Mouse (Mus musculus): ENCODE measurements at regions not wholly inside any gene's neighbourhood (a gene's known extent, or its start where the extent isn't known, plus 50 kb on each side); places are given as distances from the start of the nearest gene placed in this dataset.

DNA sequence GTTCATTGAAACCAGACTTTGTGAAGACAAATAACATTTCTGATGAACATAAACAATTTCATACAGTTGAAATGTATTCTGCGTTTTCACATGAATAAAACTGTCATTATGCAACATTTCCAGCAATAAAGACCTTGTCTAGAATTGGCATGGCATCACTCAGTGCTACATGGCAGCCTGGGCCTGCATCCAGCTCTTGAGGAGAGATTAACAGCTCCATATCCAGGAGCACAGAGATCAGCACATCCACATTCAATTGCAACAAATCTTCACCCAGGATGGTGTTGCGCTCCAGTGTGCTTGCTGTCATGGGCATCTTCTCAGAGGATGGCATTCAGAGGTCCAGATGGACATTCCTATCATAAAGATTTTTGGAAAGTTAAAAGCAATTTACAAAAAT is 196.7 kb upstream of the Tmem161b start:
- DNase-seq, result no peak

DNA sequence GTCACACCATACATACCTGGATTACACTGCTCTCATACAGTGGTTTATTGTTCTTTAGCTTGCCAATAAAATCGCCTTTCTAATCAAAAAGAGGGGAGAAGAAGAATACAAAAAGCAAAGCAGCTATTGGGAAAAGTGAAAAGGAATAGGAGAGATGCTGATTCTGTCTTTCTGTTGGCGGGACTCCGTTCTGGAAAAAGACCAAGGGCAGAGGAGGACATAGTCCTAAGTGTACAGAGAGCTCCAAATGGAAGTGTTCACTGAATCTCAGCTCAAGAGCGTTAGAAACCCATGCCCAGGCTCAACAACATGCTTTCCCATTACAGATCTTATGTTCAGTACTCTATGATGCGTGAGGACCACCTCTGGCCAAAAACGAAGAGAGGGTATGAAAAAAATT is 174.4 kb upstream of the Tmem161b start:
- DNase-seq, result no peak

- no peak for DNase-seq
These were observed 169.9 kb upstream of the Tmem161b start for GRCm38 (mm10) chr13:84052221-84052620.

DNA sequence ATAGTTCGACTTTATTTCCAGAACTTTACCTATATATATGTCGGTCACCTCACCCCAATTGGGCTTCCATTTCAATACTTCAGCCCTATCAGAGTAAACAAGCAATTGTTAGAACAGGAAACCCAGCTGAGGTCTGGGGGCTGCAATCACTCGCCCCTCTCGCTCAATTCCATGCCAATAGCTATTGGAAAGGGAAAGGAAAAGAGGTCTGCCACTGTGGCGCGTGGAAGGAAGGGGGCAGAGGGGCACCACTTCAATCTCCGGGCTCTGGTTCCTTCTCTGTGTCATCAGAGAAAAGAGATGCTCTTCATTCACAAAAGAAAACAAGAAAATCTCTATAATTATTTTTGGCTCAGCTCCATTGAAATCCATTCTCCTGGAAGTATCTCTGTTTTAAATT is 167.1 kb upstream of the Tmem161b start:
- no peak for DNase-seq

DNA sequence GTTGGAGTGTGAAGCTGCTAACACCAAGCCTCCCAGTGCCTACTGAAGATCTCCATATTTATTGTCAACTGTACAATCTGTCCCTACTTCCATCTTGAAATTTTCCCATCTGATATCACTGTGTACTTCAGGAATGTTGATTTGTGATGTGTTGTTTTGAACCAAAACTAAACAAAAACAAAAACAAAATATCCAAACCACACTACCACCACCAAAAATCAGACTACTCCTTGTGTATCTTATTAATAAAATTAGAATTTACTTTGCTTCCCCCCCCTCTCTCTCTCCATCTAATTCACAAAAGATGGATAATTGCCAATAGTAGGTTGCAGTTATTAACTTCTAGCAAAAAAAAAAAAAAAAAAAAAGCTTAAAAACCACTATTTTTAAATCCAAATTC is 166.5 kb upstream of the Tmem161b start:
- no peak for DNase-seq

- no peak for DNase-seq
These were observed 165.6 kb upstream of the Tmem161b start for GRCm38 (mm10) chr13:84056451-84056850.

DNA sequence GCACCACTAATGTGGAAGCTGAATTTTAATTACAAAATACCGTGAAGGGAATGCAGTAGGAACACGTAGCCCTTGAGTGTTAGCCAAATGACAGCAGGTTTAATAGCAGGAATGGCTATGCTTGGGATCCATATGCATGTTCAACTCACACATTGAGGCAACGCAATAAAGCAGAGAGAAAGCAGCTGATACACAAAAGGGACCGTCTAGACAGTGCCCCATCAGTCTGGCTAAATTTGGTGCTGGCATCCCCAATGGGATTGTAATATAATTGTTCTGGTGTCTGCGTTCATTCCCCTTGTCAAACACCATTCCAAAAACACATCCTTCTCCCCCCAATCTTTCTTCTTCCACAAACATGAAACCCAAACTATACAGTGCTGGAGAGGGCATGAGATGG is 165.1 kb upstream of the Tmem161b start:
- DNase-seq, result no peak

GRCm38 (mm10) chr13:84057456-84057855 is 164.6 kb upstream of the Tmem161b start:
- no peak for DNase-seq

- DNase-seq, result no peak
These were observed 163.8 kb upstream of the Tmem161b start for GRCm38 (mm10) chr13:84058251-84058650.

DNA sequence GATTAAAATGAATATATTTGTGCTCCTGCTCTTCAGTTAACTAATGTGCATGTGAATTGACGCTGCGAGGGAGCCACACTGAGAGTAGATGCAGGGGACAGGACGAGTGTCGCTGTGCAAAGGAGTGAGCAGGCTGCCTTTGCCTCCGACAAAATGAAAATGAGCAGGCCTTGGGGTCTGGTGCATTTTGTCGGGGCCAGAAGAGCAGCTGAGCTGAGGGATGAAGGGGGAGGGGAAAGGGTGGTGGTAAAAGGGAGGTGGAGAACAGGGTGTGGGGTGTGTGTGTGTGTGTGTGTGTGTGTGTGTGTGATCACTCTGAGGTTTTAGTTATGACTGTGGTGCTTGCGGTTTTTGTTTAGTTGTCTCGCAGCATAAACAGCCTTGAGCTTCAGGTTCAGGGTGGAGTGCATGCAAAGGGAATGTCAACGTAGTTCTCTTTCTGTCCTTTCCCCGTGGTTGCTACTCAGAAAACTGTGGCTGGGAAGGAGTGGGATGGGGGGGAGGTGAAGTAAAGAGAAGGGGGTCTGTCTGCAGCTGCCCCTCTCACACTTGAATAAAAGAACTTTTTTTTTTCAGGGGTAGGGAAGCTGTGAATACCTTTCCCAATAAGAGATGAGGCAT is 163.0 kb upstream of the Tmem161b start:
- DNase-seq, result peak; percentile 5

- DNase-seq, result no peak
These were observed 162.2 kb upstream of the Tmem161b start for GRCm38 (mm10) chr13:84059661-84060452.

- DNase-seq, result no peak
These were observed 161.7 kb upstream of the Tmem161b start for GRCm38 (mm10) chr13:84060453-84060834.

DNA sequence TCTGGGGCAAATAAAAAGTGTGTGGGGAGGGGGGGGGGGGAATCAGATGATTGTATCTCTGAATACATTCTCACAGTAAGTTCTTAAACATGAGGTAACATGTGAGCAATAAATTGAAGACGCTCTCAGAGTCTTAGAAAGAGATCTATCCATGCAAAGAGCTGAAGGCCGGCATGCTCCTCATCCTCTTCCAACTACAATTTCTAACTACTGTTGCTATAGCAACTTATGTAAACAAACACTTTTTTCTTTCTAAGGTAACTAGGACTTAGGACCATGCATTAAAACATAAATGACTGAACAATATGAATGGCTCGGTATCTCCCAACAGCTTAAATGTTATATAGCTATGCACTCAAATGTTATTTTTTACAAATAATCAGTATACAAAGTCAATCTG is 161.2 kb upstream of the Tmem161b start:
- no peak for DNase-seq

DNA sequence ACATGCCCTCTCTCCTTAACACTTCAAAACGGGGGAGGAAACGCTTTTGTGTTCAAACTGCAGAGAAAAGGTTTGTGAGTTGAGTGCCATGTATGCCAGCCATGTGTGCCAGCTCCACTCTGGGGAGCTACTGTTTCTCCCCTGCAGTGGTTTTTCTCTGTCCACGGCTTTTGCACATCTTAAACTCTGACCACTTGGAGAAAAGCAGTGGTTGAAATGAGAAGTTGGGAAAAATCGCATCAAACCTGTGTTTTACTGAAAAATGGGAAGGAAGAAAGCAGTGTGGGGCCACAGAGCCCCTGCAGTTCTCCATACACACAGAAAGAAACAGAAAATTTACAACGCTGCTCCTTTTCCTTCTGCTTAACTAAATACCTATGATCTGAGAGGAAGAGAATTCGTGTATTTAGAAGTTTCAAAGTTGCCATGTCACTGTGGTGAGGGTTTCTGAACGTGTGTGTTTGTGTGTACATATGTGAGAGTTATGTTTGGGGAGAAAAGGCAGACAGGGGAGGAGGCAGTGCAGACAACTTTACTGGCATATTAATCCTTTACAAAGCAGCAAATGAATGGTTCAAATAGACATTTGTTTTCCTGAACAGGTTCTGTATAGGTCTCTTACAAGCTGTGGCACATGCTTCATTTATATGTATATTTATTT is 160.1 kb upstream of the Tmem161b start:
- DNase-seq, result no peak

DNA sequence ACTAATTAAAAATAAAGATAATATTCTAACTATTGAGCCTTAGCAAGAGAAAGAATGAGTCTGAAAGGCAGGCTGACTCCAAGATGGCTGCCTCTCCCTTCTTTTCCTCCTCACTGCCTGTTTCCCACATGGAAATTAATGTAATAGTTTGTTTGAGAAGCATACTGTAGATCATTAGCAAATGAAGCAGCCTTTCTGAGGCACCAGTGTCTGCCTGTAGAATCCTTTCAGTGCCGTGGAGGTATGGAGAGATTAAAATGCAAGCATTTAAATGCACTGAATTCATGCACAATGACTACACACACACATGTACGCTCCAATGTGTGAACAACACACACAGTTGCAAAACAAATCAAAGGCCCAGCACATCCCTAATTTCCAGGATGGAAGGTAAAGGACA is 159.5 kb upstream of the Tmem161b start:
- DNase-seq, result no peak

GRCm38 (mm10) chr13:84063406-84063805 is 158.7 kb upstream of the Tmem161b start:
- no peak for DNase-seq

GRCm38 (mm10) chr13:84064291-84064940 is 157.7 kb upstream of the Tmem161b start:
- peak; percentile 9 for DNase-seq

DNA sequence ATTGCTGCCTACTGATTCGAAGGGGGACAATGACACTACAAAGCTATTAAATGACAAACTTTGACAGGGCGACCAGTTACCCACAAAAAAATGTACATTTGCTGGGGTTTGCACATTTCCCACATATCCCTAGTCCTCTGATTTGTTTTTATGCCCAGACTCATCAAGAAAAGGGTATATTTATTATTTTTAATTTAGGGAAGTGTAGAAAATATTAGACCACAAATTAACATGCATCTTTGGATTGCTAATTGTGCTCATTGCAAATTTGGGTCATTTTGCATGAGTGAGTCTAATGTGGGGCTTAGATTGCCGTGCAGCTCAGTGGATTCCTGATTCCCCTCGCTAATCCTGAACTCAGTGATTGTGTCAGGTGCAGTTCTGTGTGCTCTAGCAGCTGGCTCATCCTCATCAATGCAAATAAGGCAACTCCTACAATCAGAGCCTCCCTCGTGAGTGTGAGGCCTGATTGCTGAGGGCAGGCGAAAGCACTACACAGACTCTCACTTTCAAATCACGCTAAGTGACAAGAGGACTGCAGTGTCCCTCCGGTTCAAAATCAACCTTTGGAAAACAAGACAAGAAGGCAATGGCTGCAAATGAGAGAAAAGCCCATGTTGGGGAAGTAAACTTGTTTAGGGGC is 156.7 kb upstream of the Tmem161b start:
- DNase-seq, result no peak

- DNase-seq, result no peak
These were observed 155.7 kb upstream of the Tmem161b start for GRCm38 (mm10) chr13:84066211-84066959.

- DNase-seq, result no peak
These were observed 155.0 kb upstream of the Tmem161b start for GRCm38 (mm10) chr13:84066960-84067665.

GRCm38 (mm10) chr13:84068365-84068764 is 153.7 kb upstream of the Tmem161b start:
- no peak for DNase-seq

All from kidney, postnatal 14 days (tissue).